Mouse (Mus musculus) adipose tissue, adult 10 weeks (tissue): ENCODE data around the gene Dcdc2b. TPM values are rescaled to one million over a fixed set of nuclear protein-coding genes. Genes with fewer than 3 reads are reported as not detected.

Source experiments
- polyA plus RNA-seq: library from polyadenylated mRNA; stranded (reverse); fragments of 350-450 nt; fragmentation: Illumina TruSeq; extraction: RNeasy Lipid Tissue Mini Kit (QIAGEN cat#74804); gene quantifications from one replicate; pipeline ENCODE4 v1.2.3, GENCODE M21; 2014; ENCODE audit warnings: low read depth, low replicate concordance

The Dcdc2b gene
- polyA plus RNA-seq, result 5.0 TPM

DNA sequence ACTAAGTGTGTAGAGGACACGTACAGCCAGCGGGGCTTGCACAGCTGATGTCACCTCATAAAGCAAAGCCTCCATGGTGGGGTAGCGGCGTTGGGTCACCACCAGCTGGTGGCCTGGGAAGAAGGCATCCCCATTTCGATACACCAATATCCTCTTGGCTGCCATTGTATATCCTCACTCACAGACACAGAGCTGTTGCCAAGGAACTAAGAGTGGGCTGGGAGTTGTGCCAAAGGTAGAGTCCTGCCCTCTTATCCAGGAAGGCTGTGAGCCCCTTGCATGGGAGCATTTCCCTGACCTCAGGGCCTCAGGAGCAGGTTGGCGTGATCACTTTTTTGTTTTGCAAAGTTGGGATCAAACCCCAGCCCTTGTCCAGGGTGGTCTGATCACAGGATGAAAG, at the start of gene Dcdc2b:
Dcdc2b (minus strand) TSS at position 165 of the 400 bp plus-strand sequence.

DNA sequence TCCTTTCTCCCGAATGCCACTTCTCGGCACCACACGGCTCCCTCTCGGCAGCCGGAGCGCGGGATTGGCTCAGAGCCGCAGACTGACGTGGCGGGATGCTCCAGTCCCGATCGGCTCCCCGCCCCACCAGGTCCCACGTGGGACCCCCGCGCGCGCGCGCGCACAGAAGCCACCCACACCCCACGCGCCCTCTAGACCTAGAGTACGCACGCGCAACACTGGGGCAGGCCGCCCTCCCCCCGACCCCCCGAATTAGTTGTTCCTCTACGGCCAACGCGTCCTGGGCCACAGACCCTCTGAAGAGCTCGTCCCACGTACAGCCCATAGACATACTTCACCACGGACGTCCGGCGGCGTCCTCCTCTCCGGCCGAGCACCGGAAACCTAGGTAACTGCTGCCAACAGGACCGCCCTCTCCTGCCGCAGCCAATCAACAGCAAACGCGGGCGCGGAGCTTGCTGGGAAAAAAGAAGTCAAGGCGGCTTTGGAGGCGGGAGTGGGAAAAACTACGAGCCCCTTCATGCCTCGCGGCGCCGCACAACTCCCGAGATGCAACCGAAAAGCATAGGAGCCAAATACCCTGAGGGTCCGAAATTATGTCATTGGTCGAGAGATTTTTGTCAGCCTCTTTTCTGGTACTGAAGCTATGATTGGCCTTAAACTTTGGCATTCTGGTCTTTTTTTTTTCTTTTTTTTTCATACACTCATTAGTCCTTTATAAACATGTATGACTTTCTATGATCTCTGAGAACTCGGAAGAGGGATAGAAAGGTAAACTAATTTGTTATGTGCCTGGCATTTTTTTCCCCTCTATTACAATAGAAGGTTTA, 26.8 kb upstream of the Dcdc2b start, which contains the start of gene Txlna:
Txlna (minus strand) TSS at position 428 of the 830 bp plus-strand sequence.

DNA sequence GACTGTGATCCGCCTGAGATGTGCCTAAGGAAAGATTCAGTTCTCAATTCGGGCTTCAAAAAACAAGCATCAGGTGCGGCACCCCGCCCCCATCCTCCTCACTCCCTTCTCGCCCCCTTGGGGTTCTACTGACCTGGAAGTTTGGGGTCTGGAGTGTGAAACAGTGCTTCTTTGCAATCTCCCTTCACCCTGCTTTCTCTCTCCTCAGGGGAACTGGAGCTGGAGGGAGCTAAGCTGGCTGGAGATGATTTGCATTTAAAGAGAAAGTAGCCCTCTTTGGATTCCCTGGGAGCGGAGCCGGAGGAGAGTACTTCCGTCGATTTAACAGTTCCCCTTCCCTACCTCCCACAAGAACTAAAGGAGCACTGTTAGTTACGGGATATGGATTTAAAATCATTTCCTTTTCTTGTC, 9.6 kb upstream of the Dcdc2b start, which contains the start of gene Ccdc28b:
Ccdc28b (minus strand) TSS at position 267 of the 411 bp plus-strand sequence.

DNA sequence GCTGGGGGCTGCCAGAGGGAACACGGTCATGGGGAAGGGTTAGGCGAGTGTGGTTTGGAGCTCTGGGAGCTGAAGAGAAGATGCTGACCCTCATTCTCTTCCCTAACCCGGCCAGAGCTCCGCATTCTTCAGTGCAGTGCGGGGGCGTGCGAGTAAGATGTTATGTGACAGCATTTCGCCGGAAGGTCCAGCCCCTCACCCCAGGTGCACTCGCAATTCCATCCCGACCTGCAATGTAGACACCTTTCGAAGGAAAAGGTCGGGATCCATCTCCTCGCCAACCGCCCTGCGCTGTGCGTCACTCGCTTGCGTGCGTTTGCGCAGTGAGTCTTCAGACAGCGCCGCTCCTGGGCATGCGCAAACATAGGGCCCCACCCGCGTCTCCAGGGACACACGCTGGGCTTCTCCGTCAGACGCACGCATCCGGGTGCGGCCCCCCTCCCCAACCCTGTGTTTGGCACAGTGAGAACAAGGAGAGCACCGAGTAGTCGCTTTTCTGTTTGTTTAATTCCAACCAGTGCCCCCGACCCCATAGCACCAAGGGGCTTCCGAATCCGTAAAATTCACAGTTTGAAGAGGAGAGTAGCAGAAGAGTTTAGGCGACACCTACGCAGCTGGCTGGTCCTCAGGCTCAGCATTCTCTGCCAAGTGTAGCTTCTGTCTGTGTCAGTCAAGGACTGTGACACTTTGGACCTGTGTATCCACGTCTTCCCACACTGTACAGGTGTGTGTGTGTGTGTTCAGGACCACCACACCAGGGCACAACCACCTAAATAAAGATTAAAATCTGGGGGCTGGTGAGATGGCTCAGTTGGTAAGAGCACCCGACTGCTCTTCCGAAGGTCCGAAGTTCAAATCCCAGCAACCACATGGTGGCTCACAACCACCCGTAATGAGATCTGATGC, 5.0 kb upstream of the Dcdc2b start, which contains the start of gene Iqcc:
Iqcc (minus strand) TSS at position 314 of the 906 bp plus-strand sequence.

DNA sequence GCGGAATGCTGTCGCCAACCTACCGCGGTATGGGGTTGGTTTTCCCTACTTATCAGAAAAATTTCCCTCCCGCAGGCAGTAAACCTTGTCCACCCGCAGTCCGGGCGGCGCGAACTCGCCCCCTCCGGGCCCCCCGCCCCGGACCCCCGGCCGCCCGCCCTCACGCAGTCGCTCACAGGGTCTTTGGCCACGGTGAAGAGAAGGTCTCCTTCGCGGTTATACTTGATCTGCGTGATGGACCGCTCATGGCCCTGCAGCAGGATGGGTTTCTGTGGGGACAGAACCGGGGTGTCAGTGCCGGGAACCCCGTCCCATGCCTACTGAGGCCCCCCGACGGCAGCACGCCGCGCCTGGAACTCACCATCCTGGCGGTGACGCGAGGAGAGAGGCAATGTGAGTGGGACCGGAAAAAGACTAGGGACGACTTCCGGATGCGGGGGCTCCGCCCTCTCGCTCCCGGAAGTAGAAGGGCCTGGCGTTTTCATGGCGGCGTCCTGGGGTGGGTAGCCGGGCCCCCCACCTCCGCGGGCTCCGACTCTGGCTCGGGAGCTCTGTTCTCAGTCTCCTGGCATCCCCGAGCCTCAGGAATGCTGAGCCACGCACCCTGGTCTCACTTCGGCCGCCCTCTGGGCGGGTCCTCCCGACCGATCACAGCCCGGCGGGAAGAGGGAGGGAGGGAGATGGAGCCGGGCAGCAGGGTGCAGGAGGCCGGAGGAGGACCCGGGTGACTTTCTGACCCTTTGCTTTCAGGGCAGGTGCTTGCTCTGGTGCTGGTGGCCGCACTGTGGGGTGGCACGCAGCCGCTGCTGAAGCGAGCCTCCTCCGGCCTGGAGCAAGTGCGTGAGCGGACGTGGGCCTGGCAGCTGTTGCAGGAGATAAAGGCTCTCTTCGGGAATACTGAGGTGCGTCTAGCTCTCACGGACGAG, 13.6 kb downstream of the Dcdc2b start, which contains the start of the genes Eif3i and Tmem234:
Eif3i (minus strand) TSS at position 416 of the 926 bp plus-strand sequence.
Tmem234 (plus strand) TSS at position 436 of the 926 bp plus-strand sequence.

DNA sequence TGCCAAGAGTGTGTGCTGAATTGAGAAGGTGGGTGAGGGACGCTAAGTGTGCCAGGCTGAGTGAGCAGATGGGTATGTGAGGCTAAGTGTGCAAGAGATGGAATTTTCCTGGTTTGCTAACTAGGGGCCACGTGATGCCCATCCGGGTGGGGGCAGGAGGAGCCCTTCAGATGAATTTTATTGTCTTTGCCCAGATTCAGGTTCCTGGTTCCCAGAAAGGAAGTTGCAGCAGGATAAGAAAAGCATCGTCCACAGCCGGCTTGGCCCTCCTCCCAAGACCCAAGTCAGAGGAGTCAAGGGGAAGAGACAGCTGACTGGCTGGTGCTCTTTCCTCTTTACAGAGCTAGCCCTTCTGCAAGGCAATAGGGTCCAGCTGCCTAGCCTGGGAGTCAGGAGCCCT, 35.6 kb downstream of the Dcdc2b start, which contains the start of gene Fam167b:
Fam167b (minus strand) TSS at position 84 of the 400 bp plus-strand sequence.

DNA sequence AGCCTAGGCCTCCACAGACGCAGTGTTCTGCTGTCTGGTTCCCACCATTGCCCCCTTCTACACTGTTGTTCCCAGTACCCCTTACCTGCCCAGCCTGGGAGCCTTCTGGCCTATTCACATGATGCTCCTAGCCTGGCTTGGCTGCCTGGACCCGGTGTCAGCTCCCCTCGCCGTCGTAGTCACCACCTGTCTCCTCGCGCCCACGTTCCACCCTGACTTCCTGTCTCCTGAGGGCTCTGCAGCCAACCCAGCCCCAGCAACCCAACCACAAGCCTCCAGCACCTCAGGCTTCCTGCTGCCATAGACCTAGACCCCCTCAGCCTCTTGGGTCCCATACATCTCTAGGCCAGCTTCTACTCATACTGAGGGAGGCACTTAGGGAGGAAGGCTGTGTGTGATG, 40.6 kb downstream of the Dcdc2b start, which contains the start of gene Lck:
Lck (minus strand) TSS at position 212 of the 400 bp plus-strand sequence.

Other genes with a start within 250 kb of the Dcdc2b start
- gene Zbtb8a, start 236.1 kb downstream of the Dcdc2b start, polyA plus RNA-seq, result 11.8 TPM
- gene Zbtb8b, start 173.4 kb downstream of the Dcdc2b start, polyA plus RNA-seq, result 1.8 TPM
- gene Bsdc1, start 152.7 kb downstream of the Dcdc2b start, polyA plus RNA-seq, result 44.2 TPM
- gene Tssk3, start 123.2 kb downstream of the Dcdc2b start, polyA plus RNA-seq, result 7.4 TPM
- gene Fam229a, start 123.1 kb downstream of the Dcdc2b start, polyA plus RNA-seq, result 11.9 TPM
- 50.9 TPM for gene Marcksl1, start 100.7 kb downstream of the Dcdc2b start, polyA plus RNA-seq
- gene Hdac1, start 71.5 kb downstream of the Dcdc2b start, polyA plus RNA-seq, result 73.0 TPM
- gene Lck, start 40.6 kb downstream of the Dcdc2b start, polyA plus RNA-seq, result 1.5 TPM
- 2.7 TPM for gene Fam167b, start 35.7 kb downstream of the Dcdc2b start, polyA plus RNA-seq
- gene Eif3i, start 13.6 kb downstream of the Dcdc2b start, polyA plus RNA-seq, result 259 TPM
- 210 TPM for gene Tmem234, start 13.6 kb downstream of the Dcdc2b start, polyA plus RNA-seq
- 36.2 TPM for gene Iqcc, start 4.8 kb upstream of the Dcdc2b start, polyA plus RNA-seq
- gene Ccdc28b, start 9.7 kb upstream of the Dcdc2b start, polyA plus RNA-seq, result 41.8 TPM
- 38.5 TPM for gene Txlna, start 26.8 kb upstream of the Dcdc2b start, polyA plus RNA-seq
- gene Kpna6, start 58.5 kb upstream of the Dcdc2b start, polyA plus RNA-seq, result 35.5 TPM
- 11.9 TPM for gene Tmem39b, start 82.6 kb upstream of the Dcdc2b start, polyA plus RNA-seq
- 39.9 TPM for gene Khdrbs1, start 128.0 kb upstream of the Dcdc2b start, polyA plus RNA-seq
- 146 TPM for gene Ptp4a2, start 197.0 kb upstream of the Dcdc2b start, polyA plus RNA-seq